Mouse (Mus musculus): ENCODE data around the gene Ephx3. TPM values are rescaled to one million over a fixed set of nuclear protein-coding genes. Genes with fewer than 3 reads are reported as not detected.

The Ephx3 gene
- polyA plus RNA-seq, 1 experiment from 2014 or later = not detected

DNA sequence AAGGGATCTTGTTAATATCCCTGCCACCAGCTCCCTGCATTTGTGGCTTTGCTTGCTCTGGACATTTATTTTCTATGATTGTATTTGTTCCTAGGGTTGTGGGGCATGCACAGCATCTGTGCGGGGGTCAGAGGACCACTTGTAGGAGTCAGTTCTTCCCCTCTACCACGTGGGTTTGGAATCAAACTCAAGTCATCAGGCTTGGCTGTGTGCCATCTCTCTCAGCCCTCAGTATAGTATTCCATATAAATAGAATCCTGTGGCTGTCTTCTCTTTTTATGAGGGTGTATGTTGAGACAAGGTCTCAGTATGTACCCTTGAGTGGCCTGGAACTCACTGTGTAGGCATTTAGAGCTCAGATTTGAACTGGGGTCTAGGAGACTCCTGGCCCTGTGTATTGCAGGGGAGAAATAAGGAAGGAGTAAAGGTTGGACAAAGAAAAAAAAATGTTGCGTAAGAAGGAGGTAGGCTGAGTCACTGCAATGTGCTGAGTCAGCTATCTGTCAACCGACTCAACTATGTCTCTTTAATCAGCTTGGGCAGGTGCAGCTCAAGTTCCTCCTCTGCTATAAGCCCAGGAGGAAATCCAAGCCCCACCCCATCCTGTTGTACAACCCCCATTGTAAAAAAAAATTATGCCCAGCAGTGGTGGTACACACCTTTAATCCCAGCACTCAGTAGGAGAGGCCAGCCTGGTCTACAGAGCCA is 19.7 kb downstream of the Ephx3 start:
- DNase-seq (ENCODE audit: low spot score) = no peak
- Histone ChIP-seq H3K9me3 (replicated peaks; ENCODE audit: control insufficient read depth, low read length) (no peaks in the 10 kb centered on the region), H3K4me2 (ENCODE audit: low read depth, low read length) (no peak overlapping the region), H3K4me1 (ENCODE audit: control insufficient read depth, insufficient read depth, low read length) (no peaks in the 10 kb centered on the region), H3K9ac (replicated peaks; ENCODE audit: low read length) (no peak overlapping the region), H3K4me3 (ENCODE audit: low read depth, low read length) (no peak overlapping the region), H3K27me3 (ENCODE audit: control insufficient read depth, insufficient read depth, low read length) (no peaks in the 10 kb centered on the region), H3K36me3 (replicated peaks; ENCODE audit: control insufficient read depth, insufficient read depth, low read depth, low read length) (no peaks in the 10 kb centered on the region), H3K27ac (replicated peaks; ENCODE audit: low read depth, low read length) (no peak overlapping the region)
- 86% methylated on average over 4 of the region's 4 CpGs for WGBS
- no peak for ATAC-seq (replicated peaks; ENCODE audit: insufficient number of reproducible peaks, low FRiP score, low TSS enrichment, low read depth)

DNA sequence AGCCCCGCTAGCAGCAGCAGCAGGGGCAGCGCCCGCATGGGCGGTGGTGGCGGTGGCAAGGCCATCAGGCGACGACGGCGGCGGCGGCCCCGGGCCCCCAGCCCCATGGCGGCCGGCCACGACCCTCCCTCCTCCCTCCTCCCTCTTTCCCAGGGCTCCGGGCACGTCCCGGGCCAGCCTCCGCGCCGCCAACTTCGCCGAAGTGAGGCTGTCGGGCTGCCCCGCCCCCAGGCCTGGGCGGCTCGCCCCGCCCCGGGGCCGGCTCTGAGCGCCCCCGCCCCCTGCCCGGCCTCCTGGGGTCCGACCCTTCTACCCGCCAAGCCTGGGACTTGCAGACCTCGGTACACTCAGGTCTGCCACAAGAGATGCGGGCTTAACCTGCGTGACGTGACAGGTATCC is 22.7 kb downstream of the Ephx3 start, which contains the start of gene Notch3:
Gene Notch3, minus strand, starts transcription at position 166 of the 400 bp plus-strand sequence.
- Histone ChIP-seq H3K36me3 (replicated peaks; ENCODE audit: control insufficient read depth, insufficient read depth, low read depth, low read length) (no peaks in the 10 kb centered on the region), H3K27ac (replicated peaks; ENCODE audit: low read depth, low read length) (peak within 1 kb of the TSS; percentile 94), H3K4me3 (ENCODE audit: low read depth, low read length) (peak within 1 kb of the TSS; percentile 82), H3K4me2 (ENCODE audit: low read depth, low read length) (peak within 1 kb of the TSS; percentile 78), H3K27me3 (ENCODE audit: control insufficient read depth, insufficient read depth, low read length) (no peaks in the 10 kb centered on the region), H3K9ac (replicated peaks; ENCODE audit: low read length) (peak within 1 kb of the TSS; percentile 91), H3K9me3 (replicated peaks; ENCODE audit: control insufficient read depth, low read length) (no peaks in the 10 kb centered on the region), H3K4me1 (ENCODE audit: control insufficient read depth, insufficient read depth, low read length) (peaks cover 6% of the 10 kb centered on the region; the same call in 1 of the 2 replicates)
- ATAC-seq (replicated peaks; ENCODE audit: insufficient number of reproducible peaks, low FRiP score, low TSS enrichment, low read depth) (peak; percentile 50), DNase-seq (ENCODE audit: low spot score) (peak; percentile 89)
- WGBS = 1% methylated on average over 37 of the region's 39 CpGs

DNA sequence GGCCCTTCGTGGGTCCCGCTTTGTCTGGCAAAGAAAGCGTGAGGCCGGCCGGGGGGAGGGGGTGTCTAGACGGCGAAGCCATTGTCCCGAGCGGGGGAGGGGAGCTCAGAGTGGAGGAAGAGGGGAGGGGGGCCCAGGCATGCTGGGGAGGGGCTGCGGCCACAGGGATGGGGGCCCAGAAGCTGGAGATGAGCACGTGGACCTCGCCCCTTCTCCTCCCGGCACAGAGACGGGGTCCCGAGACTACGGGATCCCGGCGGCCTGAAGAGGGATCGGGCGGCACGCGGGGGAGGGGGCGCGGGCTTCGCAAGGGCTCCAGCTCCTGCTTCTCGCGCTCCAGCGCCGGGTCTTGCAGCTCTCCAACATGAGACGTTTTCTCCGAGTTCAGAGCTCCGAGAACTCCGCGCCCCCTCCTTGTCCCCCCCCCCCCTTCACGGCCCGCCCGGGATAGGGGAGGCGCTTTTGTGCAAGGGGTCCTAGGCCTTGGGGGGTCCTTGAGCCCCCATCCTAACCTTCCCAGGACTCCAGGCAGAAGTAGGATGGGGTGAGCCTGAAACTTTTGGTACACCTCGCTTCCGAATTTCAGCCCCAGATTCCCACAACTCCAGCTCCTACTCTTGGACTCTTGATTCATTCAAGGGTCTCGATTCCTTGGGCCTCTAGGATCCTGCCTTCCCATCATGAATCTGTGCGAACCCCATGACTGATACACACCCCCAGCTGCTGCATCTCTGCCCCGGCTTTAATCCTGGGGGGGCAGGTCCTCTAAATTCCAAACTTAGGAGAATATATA is 23.4 kb downstream of the Ephx3 start:
- Histone ChIP-seq H3K4me1 (ENCODE audit: control insufficient read depth, insufficient read depth, low read length) (peaks cover 6% of the 10 kb centered on the region; the same call in 1 of the 2 replicates), H3K4me2 (ENCODE audit: low read depth, low read length) (peak overlapping the region; percentile 78), H3K4me3 (ENCODE audit: low read depth, low read length) (peak overlapping the region; percentile 82), H3K36me3 (replicated peaks; ENCODE audit: control insufficient read depth, insufficient read depth, low read depth, low read length) (no peaks in the 10 kb centered on the region), H3K9me3 (replicated peaks; ENCODE audit: control insufficient read depth, low read length) (no peaks in the 10 kb centered on the region), H3K27me3 (ENCODE audit: control insufficient read depth, insufficient read depth, low read length) (no peaks in the 10 kb centered on the region), H3K9ac (replicated peaks; ENCODE audit: low read length) (peak overlapping the region; percentile 91), H3K27ac (replicated peaks; ENCODE audit: low read depth, low read length) (peak overlapping the region; percentile 94)
- ATAC-seq (replicated peaks; ENCODE audit: insufficient number of reproducible peaks, low FRiP score, low TSS enrichment, low read depth) (peak; percentile 70), DNase-seq (ENCODE audit: low spot score) (peak; percentile 94)
- WGBS = 0% methylated on average over 35 of the region's 43 CpGs

DNA sequence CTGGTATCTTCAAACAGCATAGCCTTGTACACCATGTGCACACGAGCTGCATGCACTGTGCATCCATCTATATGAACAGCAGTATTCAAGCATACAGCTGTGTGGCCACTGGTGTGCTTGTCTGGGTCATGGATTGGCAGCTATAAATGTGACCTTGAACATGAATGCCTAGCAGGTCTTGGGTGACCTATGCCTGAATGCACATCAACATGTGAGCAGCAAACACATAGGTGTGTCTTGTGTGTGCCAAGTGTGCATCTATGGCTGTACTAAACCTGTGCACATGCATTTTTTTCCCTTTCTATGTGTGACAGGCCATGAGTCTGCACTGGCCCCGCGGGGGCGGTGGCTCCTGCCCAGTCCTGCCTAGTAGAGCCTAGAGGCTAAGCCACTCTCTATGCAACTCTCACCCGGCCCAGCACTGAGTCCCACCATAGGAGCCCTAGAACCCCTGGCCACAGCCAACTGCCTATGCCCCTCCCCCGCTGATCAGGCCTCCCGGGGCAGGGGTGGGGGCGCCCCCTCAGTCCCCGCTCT is 24.0 kb downstream of the Ephx3 start:
- Histone ChIP-seq H3K4me2 (ENCODE audit: low read depth, low read length) (peak overlapping the region; percentile 78), H3K27me3 (ENCODE audit: control insufficient read depth, insufficient read depth, low read length) (no peaks in the 10 kb centered on the region), H3K9me3 (replicated peaks; ENCODE audit: control insufficient read depth, low read length) (no peaks in the 10 kb centered on the region), H3K9ac (replicated peaks; ENCODE audit: low read length) (peak overlapping the region; percentile 91), H3K36me3 (replicated peaks; ENCODE audit: control insufficient read depth, insufficient read depth, low read depth, low read length) (no peaks in the 10 kb centered on the region), H3K4me3 (ENCODE audit: low read depth, low read length) (peak overlapping the region; percentile 82), H3K27ac (replicated peaks; ENCODE audit: low read depth, low read length) (peak overlapping the region; percentile 94), H3K4me1 (ENCODE audit: control insufficient read depth, insufficient read depth, low read length) (peaks cover 6% of the 10 kb centered on the region; the same call in 1 of the 2 replicates)
- ATAC-seq (replicated peaks; ENCODE audit: insufficient number of reproducible peaks, low FRiP score, low TSS enrichment, low read depth) (peak; percentile 85), DNase-seq (ENCODE audit: low spot score) (no peak)
- WGBS = 9% methylated on average over 9 of the region's 9 CpGs

DNA sequence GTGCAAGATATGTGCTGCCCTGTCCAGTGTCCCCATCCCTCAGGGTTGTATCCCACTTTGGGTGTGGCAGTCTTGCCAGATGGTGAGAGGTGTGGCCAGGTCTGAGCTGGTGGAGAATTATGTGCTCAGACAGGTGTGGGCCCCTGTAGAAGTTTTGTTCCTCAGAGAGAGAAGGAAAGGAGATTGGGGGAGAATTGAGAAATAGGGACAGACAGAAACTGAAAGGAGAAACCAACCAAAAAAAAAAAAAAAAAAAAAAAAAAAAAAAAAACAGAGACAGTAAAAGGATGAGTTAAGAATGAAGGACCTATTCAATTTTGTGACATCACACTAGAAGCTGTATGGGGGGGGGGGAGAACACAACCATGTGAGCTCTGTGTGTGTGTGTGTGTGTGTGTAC is 24.6 kb downstream of the Ephx3 start:
- H3K4me1 ChIP-seq (ENCODE audit: control insufficient read depth, insufficient read depth, low read length) = peaks cover 6% of the 10 kb centered on the region; the same call in 1 of the 2 replicates
- H3K27me3 ChIP-seq (ENCODE audit: control insufficient read depth, insufficient read depth, low read length) = no peaks in the 10 kb centered on the region
- ATAC-seq (replicated peaks; ENCODE audit: insufficient number of reproducible peaks, low FRiP score, low TSS enrichment, low read depth) (no peak), DNase-seq (ENCODE audit: low spot score) (no peak)
- H3K9me3 ChIP-seq (replicated peaks; ENCODE audit: control insufficient read depth, low read length) = no peaks in the 10 kb centered on the region
- peak overlapping the region; percentile 82; the same call in 1 of the 2 replicates for H3K4me3 ChIP-seq (ENCODE audit: low read depth, low read length)
- H3K36me3 ChIP-seq (replicated peaks; ENCODE audit: control insufficient read depth, insufficient read depth, low read depth, low read length) = no peaks in the 10 kb centered on the region
- no peak overlapping the region for H3K27ac ChIP-seq (replicated peaks; ENCODE audit: low read depth, low read length)
- H3K4me2 ChIP-seq (ENCODE audit: low read depth, low read length) = no peak overlapping the region
- H3K9ac ChIP-seq (replicated peaks; ENCODE audit: low read length) = no peak overlapping the region; the same call in 1 of the 2 replicates

DNA sequence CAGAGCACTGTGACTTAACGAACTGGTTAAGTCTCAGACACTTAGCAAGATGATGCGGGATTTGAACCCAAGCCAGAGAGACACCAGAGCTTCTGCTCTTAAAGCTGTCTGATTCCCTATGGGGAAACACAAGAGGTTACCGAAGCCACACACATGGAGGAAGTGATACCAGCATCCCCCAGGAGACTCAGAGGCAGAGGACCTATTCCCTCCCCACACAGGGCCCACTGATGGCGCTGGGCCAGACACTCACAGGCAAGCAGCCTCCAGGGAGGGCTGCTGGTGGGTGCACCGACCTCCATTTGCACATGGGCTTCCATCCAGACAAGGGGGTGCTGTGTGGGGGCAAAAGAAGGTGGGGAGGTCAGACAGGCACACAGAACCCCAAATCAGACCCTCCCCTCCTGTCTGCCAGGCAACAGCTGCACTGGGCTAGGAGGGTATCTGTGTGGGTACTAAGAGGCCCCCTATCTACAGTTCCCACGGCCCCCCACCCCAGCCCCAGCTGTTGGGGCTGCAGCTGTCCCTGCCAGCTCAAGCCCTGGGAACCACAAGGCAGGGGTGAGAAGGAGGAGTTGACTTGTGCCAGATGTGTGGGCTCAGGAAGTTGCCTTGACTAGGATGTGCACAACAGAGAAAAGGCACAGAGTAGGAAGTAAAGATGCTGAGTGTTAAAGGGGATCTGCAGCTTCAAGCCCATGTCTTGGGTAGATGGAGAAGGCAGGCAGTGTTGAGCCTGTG is 25.3 kb downstream of the Ephx3 start:
- no peaks in the 10 kb centered on the region for H3K9me3 ChIP-seq (replicated peaks; ENCODE audit: control insufficient read depth, low read length)
- 0 out of 2 replicates have a peak overlapping the region, but pooled peaks have one; percentile 3 for H3K9ac ChIP-seq (replicated peaks; ENCODE audit: low read length)
- no peak overlapping the region for H3K4me3 ChIP-seq (ENCODE audit: low read depth, low read length)
- no peak for DNase-seq (ENCODE audit: low spot score)
- H3K36me3 ChIP-seq (replicated peaks; ENCODE audit: control insufficient read depth, insufficient read depth, low read depth, low read length) = no peaks in the 10 kb centered on the region
- no peaks in the 10 kb centered on the region for H3K27me3 ChIP-seq (ENCODE audit: control insufficient read depth, insufficient read depth, low read length)
- 74% methylated on average over 6 of the region's 6 CpGs for WGBS
- H3K4me2 ChIP-seq (ENCODE audit: low read depth, low read length) = no peak overlapping the region
- peaks cover 6% of the 10 kb centered on the region; the same call in 1 of the 2 replicates for H3K4me1 ChIP-seq (ENCODE audit: control insufficient read depth, insufficient read depth, low read length)
- H3K27ac ChIP-seq (replicated peaks; ENCODE audit: low read depth, low read length) = no peak overlapping the region
- ATAC-seq (replicated peaks; ENCODE audit: insufficient number of reproducible peaks, low FRiP score, low TSS enrichment, low read depth) = no peak

DNA sequence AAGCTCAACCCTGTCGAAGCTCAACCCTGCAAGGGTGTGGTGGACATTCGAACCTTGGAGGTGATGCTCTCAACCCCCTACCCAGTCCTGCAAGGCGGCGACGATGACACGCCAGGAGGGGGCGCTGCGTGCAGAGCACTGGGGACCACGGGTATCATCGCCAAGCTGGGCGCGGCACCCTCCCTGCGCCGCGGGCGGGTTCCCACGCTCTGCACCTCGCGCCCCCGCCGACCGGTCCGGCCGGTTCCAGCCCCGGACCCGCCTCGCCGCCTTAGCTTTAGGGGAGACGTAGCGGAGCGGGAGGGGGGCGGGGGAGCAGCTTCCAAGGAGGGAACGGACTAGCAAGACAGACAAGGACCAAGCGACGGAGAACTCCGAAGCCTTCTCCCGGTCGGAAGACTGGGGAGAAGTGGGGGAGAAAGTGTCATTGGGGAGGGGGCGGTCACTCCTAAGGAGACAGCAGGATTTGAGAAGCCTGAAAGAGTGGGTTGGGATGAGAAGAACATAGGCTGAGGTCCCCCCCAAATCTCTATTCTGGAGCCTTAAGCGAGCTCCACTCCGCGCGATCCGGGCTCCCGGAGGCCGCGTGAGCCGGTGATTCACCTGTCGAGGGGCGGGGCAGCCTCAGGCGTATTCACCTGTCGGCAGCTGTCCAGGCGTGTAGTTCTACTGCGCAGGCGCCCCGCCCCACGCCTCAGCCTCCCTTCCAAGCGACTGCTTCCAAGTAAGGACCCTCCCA is 27.1 kb downstream of the Ephx3 start:
- H3K27me3 ChIP-seq (ENCODE audit: control insufficient read depth, insufficient read depth, low read length) = no peaks in the 10 kb centered on the region
- H3K9me3 ChIP-seq (replicated peaks; ENCODE audit: control insufficient read depth, low read length) = no peaks in the 10 kb centered on the region
- H3K4me1 ChIP-seq (ENCODE audit: control insufficient read depth, insufficient read depth, low read length) = peaks cover 6% of the 10 kb centered on the region; the same call in 1 of the 2 replicates
- H3K36me3 ChIP-seq (replicated peaks; ENCODE audit: control insufficient read depth, insufficient read depth, low read depth, low read length) = no peaks in the 10 kb centered on the region; the same call in 1 of the 2 replicates
- ATAC-seq (replicated peaks; ENCODE audit: insufficient number of reproducible peaks, low FRiP score, low TSS enrichment, low read depth) (0 out of 2 replicates have a peak, but pooled peaks have one; percentile 25), DNase-seq (ENCODE audit: low spot score) (peak; percentile 76)
- WGBS = 2% methylated on average over 57 of the region's 58 CpGs
- peak overlapping the region; percentile 57; the same call in 1 of the 2 replicates for H3K9ac ChIP-seq (replicated peaks; ENCODE audit: low read length)
- H3K4me3 ChIP-seq (ENCODE audit: low read depth, low read length) = peak overlapping the region; percentile 43
- peak overlapping the region; percentile 90 for H3K4me2 ChIP-seq (ENCODE audit: low read depth, low read length)
- H3K27ac ChIP-seq (replicated peaks; ENCODE audit: low read depth, low read length) = no peak overlapping the region; the same call in 1 of the 2 replicates

All from embryonic facial prominence, embryonic 11.5 days (tissue).